Mouse (Mus musculus) neural tube, embryonic 10.5 days (tissue): ENCODE data around the gene Pym1.

ENCODE experiments used
- DNase-seq: peaks from one replicate; pipeline ENCODE4 v3.0.0-alpha.2; 2017; ENCODE audit warnings: low spot score; ENCODE audit errors: extremely low spot score

Gene Pym1

DNA sequence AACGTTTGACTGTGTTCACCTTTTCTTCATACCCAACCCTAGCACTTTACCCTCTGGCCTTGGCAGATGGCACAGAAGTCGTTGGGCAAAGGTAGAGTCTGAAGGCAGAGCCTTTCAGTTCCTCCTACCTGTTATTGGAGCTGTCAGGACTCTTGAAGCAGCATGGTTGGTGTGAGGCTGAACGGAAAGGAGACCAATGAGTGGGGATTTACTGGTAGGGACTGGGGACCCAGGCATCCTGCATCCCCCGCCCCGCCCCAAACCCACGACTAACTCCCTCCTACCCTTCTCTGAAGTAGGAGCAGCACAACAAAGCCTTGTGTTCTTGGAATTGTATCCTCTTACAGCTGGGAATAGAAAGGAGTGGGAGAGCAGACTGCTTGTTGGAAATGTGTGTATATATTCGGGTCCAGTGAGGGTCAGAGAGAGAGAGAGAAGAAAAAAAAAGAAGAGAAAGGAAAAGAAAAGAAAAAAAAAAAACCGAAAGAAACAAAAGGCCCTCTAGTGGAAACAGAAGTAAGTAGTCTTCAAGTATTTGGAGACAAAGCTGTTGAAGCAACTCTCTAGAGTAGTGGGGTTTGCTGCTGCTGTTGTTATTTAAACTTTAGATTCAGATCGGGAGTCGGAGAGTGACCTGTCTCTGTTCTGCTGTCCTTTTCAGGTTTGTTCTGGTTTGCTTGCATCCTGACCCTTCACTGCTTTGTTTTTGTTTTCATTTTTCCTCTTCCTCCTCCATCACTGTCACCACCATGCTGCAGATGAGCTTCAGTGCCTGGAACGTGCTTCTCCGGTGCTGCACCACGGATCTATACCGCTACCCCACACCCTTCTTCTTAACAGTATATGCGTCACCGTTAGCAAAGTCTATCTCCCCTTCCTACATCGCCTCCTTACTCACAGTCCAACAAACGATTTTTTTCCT lies 2.7 kb upstream of the Pym1 start, which contains the start of gene Dgka:
TSS of gene Dgka (minus strand) at position 176 of the 922 bp plus-strand sequence.
- DNase-seq = peak; percentile 37

DNA sequence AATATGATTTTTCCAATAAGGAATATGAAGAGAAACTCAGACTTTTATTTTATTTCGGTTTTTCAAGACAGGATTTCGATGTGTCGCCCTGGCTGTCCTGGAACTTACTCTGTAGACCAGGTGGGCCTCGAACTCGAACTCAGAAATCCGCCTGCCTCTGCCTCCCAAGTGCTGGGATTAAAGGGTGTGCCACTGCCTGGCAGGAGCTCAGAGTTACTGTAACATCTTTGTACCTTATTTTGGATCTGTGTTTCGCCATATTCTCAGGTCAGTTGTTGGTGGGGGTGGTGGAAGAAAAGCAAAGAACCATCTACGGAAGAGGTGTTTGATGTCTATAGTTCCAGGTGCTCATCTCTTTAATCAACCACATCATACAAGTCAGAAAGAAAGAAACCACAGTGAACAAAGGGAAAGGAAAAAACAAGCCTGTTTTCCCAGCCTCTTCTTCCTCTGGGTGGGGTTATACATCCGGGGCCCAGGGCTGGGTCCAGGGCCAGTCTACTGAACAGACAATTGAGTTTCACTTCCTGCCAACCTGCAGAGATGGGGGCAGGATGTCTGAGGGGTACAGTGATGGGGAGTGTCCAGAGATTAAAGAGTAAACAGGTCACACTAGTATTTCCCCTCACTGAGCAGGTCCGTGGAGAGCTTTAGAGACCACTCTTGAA lies 1.6 kb upstream of the Pym1 start:
- no peak for DNase-seq

DNA sequence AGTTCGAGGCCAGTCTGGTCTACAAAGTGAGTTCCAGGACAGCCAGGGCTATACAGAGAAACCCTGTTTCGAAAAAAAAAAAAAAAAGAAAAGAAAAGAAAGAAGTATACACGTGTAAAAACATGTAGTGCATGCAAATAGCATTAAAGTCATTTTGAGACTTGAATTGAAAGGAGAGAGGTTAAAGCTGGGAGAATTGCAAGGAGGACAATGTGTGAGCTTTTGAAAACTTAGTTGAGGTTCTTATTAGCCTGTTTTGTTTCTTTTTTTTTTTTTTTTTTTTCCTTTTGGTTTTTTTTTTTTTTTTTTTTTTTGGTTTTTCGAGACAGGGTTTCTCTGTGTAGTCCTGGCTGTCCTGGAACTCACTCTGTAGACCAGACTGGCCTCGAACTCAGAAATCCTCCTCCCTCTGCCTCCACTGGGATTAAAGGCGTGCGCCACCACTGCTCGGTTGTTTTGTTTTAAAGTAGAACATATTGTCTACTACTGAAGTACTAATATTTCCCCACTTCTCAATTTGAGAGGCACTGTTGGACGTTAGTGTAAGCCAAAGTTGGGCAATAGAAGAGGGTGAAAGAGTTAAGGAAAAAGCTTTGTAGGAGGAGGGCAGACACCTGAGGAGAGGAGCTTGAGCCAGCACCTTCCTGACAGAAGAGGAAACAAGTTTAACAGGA lies 580 bp upstream of the Pym1 start:
- DNase-seq = no peak

DNA sequence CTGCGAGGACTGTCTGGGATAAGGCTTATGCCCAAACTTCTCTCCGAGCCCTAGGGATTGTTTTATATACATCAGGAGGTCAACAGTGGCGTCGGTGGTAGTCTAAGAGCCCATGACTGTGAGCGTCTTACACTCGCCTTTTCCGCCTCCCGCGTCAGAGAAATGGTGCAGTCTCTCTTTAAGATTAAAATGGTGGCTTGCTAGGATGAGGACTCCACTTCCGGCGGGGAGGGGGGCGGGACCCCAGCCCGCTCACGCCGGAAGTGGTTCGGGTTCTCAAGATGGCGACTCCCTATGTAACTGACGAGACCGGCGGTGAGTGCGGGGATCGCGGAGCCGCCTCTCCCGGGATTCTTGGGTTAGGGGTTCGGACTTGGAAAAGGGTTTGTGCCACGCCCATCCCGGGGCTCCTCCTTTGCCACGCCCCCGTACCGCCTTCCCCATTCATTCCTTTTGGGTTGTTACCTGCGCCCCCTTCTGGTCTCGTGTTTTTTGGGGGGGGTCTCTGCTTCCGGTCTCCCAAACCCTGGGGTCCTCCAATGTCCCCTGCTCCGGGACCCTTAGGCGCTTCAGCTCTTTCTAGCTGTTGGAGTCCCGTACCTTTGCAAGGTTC lies 669 bp downstream of the Pym1 start:
- peak; percentile 93 for DNase-seq

GRCm38 (mm10) chr10:128772895-128773294 lies 25.2 kb downstream of the Pym1 start:
- DNase-seq = no peak

- DNase-seq = no peak
Observed at GRCm38 (mm10) chr10:128773685-128774084, 26.0 kb downstream of the Pym1 start.

GRCm38 (mm10) chr10:128778441-128778840 lies 30.8 kb downstream of the Pym1 start:
- no peak for DNase-seq

GRCm38 (mm10) chr10:128779011-128779795 lies 31.5 kb downstream of the Pym1 start:
- peak; percentile 42 for DNase-seq

DNA sequence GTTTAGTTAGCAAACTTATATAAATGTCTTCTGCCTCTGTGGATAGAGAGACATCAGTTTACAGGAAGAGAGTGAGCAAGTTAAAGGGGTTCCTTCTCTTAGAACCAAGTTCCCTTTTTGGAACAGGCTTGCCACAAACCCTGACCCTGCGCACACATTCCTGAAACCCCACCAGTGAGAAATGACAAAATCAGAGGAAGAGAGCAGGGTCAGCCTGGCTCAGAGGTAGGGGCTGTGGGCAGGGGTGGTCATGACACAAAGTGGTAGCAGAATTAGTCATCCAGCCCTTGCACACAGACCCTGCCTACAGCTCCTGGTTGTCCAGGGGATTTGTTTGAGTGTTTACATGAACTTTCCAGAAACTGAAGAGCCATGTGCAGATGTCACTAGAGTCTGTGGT lies 32.5 kb downstream of the Pym1 start:
- no peak for DNase-seq

DNA sequence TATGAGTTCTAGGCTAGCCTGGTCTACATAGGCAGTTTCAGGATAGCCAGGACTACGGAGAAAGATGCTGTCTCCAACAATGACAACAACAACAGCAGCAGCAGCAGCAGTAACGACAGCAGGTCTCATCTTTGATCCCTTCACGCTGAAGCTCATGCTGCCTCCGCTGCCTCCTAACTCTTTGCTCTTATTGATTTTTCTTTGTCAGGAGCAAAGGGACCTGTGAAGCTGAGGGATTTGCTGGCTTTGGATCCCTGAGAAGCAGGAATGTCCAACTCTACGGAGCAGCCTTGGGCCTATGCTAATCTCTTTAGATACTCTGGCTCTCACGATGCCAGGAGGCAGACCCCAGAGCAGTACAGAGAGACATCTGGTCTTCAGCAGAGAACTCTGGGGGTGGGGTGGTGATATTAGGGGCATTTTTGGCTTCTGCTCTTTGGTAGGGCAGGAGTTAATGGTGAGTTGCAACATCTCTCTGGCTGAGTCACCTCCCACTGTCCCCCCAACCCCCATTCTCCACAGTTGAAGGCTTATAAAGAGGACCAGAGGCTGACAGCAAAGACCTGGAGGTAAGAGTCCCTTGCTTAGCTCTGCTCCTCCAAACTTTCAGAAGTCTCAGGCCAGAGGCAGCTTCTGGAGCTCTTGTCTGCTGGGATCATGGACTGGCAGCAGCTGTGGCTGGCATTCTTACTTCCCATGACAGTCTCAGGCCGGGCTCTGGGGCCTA lies 42.9 kb downstream of the Pym1 start, which contains the start of gene Mmp19:
TSS of gene Mmp19 (plus strand) at position 513 of the 727 bp plus-strand sequence.
- no peak for DNase-seq

DNA sequence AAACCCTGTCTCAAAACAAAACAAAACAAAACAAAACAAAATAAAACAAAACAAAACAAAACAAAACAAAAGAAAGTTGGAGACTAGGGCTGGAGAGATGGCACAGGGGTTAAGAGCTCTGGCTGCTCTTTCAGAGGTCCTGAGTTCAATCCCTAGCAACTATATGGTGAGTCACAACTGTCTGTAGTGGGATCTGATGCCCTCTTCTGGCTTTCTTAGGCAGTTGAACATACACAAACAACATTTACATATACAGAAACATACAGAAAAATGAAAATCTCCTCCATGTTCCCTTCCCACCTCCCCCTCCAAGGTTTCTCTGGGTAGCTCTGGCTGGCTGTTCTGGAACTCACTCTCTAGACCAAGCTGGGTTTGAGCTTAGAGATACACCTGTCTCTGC lies 44.4 kb downstream of the Pym1 start:
- DNase-seq = no peak

DNA sequence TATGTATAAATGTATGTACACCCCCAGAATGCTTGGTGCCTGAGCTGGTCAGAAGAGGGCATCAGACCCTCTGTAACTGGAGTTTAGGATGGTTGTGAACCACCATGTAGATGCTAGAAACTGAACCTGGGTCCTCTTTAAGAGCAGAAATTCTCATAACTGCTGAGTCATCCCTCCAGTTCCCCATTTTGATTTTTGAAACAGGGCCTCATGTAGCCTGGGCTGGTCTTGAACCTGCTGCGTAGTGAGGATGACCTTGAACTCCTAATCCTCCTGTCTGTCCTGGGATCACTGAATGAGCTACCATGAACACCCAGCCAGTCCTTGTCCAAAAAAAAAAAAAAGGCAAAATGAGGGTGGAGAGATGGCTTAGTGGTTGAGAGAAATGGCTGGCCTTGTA lies 45.6 kb downstream of the Pym1 start:
- DNase-seq = no peak

DNA sequence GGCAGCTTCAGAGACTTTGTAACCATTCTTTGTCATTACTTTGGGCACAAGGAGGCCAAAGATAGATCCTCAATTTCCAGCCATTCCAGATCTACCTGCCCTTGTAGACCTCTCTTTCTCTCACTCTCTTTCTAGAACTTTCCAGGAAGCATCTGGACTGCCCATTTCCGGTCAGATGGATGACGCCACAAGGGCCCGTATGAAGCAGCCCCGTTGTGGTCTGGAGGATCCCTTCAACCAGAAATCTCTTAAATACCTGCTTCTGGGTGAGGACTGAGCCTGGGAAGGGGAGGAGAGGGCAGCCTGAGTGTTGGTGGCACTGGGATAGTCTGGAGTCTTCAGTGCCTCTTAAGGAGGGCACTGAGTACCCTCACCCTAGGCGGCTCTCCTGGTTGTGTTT lies 46.7 kb downstream of the Pym1 start:
- no peak for DNase-seq

- DNase-seq = no peak
Observed at GRCm38 (mm10) chr10:128795581-128795980, 47.9 kb downstream of the Pym1 start.

DNA sequence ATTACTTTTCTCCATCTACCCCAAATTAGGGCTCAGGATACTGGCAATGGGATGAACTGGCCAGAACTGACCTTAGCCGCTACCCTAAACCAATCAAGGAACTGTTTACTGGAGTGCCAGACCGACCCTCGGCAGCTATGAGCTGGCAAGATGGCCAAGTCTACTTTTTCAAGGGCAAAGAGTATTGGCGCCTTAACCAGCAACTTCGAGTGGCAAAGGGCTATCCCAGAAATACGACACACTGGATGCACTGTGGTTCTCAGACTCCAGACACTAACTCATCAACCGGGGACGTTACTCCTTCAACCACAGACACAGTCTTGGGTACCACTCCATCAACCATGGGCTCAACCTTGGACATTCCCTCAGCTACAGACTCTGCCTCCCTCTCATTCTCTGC lies 51.0 kb downstream of the Pym1 start:
- no peak for DNase-seq

- no peak for DNase-seq
Observed at GRCm38 (mm10) chr10:128801981-128802495, 54.3 kb downstream of the Pym1 start.

GRCm38 (mm10) chr10:128802956-128803355 lies 55.3 kb downstream of the Pym1 start:
- DNase-seq = no peak

GRCm38 (mm10) chr10:128803361-128803760 lies 55.7 kb downstream of the Pym1 start:
- DNase-seq = no peak

DNA sequence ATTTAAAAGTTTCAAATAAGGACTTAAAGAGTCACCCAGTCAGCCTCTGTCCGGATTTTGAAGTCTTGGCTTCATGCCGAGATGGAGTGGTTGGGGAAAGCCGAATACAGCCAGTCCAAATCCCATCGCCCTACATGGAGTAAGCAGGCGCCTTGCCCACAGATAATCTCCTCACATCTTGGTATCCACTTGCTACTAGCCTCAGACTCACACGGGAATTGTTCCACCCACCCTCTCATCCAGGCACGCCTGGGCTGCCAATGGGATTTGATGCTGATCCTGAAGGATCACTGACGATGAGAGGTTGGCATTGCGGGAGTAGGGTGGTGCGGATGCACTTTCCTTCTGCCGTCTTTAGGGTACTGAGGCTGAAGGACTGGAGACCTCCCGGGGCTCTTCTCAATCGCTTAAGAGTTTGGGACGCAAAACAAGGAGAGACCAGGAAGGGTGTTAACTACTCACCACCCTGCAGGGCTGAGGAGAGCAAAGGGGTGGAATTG lies 56.1 kb downstream of the Pym1 start, which contains the start of gene Dnajc14:
TSS of gene Dnajc14 (plus strand) at position 292 of the 500 bp plus-strand sequence.
- no peak for DNase-seq
